Mouse (Mus musculus): Measurements from ENCODE around the gene Gm20509.
"Not testable (repeated sequence)": the region's sequence is repeated elsewhere in the genome, so short reads cannot be mapped to it uniquely, and the experiment has no call there.

Gene Gm20509

DNA sequence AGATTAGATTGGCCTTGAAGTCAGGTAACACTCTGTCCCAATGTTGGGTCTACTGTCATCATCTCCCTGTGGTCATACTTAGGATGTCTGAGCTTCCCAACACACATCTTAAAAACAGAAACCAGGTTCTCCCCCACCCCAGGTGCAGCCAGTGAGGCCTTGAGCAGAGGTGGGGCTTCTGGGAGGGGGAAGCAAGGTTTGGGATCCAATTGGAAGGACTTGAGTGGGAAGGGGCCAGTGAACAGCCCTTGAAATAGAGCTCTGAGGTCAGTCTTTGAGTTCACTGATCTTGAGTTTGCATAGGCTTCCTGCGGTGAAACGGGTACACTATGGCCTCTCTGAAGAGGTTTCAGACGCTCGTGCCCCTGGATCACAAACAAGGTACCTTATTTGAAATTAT is at the start of gene Gm20509:
TSS of gene Gm20509 (plus strand) at position 290 of the 400 bp plus-strand sequence.
- no peak for DNase-seq (ENCODE audit: low read depth, low spot score)

DNA sequence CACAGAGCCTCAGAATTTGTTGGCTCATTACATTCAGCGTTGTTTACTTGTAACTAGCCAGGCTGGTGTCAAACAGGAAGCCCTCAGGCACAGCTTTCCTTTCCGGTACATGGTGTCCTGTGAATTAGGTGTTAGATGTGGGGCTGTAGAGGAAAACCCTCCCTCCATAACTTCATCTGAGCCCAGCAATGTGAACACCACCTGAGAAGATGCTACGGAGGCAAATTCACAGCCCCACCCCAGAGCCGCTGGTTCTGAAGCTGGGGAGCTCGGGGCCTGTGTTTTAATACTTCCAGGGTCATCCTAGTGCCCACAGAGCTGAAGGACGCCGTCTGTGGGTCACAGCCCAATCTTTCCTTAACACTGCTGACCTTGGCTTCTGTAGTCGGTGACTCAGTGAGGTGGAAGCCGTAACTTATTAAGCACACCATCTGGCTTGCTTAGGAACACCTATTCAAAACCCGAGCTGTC is 46.8 kb upstream of the Gm20509 start:
- peak; percentile 43 for DNase-seq (ENCODE audit: low read depth, low spot score)

DNA sequence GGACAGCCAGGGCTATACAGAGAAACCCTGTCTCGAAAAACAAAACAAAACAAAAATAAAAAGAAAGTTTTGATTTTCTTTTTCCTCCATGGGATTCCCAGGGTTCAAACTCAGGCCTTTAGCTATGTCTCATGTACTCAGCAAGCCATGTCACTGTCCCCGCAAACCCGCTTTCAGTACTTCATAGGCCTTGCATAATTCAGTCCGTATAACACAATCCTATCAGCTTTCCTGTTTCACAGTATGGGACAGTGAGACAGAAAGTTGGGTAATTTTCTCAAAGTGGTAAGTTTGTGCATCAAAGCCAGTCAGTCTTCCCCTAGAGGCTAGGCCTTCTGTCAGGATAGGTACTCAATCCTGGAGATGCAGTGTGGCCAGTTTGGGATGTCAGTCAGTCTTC is 43.0 kb upstream of the Gm20509 start:
- no peak for DNase-seq (ENCODE audit: low read depth, low spot score)

DNA sequence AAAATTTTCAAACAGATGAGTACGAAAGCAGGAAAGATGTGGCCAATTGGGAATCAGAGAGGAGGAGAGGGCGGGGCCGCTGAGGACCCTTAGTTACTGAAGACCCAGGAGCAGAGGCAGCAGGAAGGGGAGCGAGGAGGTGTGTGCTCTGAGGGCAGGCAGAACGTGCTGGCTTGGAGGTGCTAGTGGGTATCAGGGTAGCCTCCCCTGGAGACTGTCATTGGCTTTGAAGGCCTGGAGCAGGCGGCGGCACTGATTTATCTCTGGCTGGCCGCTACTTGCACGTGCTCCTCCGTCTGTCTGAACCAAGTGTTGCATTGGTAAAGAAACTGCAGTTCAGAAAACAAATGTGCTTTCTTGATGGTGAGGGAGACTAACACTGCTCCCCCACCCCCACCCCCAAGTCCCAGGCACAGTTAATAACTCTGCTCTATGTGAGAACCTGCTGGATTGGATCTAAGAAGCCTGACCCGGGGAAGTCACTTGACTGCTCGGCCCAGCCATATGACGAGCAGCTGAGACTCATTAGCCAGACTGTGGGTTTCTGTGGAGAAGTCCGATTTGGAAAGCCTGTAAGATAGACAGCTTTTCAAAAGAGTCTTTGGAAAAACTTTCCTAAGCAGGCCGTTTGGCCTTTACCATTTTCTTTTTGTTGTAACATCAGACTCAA is 38.5 kb upstream of the Gm20509 start:
- DNase-seq (ENCODE audit: low read depth, low spot score), result no peak

DNA sequence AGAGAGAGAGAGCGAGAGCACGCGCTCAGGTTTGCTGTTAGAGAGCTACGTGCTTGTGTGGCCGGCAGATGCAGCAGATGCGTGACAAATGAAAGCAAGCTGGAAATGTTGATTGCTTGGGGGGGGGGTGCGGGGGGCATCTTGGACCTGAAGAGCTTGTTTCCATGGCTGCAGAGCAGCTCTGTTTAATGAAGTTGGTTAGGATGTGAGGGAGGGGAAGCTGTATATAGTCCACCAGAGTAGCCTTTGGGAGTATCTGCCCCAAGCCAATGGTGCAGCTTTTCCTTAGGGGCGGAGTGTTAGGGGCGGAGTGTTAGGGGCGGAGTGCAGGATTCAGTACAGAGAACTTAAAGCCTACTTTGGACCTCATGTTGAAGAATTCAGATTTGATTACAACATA is 35.2 kb upstream of the Gm20509 start:
- DNase-seq (ENCODE audit: low read depth, low spot score), result no peak

DNA sequence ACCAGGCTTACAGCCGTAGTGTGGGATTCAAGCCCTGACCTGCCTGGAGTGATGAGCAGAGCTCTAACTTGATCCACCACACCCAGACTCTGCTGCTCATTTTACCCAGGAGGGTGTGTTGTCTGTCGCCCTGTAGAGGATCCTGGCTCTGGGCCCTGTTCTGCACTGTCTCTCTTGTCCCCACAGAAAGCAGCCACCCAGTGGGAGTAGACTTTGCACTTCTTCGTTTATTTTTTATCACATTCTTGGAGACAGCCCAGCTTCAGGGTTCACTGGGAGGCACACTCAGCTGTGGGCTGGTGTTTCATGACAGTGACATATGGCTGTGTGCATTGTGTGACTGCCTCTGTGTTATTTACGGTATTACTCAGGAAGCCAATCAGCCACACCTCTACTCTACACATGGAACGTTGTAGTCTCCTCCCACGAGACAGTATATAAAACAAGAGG is 34.0 kb upstream of the Gm20509 start:
- DNase-seq (ENCODE audit: low read depth, low spot score), result peak; percentile 52

DNA sequence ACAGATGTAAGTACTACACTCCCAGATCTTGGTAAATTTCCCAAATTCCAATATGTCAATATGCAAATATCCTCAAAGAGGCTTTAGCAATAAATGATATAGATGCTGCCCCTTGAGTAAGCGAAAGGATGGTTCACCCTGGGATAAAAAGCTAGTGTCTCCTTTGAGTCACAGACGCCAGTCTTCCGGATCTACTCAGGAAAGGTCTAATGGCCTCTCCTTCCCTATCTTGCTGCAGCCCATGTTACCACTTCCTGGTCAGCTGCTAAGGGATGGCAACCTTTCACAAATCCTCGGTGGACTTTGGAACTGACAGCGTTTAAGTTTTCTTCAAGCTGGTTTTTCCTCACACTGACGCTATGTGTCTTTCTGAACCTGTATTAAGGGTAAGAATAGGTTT is 33.6 kb upstream of the Gm20509 start:
- DNase-seq (ENCODE audit: low read depth, low spot score), result no peak

DNA sequence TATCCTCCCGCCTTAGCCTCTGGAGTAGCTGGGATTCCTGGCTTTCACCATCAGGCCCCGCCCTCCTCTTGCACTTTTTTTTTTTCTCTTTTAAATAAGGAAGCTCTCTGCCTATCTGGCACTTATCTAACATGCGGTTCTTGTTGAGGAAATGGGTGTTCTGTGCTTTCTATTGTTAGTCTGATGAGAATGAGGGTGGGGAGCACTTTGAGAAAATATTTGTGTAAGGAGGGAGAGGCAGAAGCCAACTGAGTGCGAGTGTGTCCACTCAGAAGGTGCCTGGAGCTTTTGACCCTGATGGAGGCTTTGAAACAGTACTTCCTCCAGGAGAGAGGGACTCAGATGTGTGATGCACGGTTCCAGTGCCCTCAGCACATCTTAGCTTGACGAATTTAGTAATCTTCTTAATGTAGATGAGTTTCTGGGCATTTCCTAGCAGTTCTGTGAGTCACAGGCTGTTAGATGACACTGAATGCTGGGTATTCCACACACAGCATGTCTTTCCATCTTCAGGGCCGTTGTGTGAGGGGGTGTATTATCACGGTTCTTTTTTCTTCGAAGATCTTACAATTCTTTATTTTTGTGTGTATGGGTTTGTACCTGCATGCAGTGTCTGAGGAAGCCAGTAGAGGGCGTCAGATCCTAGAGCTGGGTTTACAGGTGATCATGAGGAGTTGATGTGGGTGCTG is 31.2 kb upstream of the Gm20509 start:
- DNase-seq (ENCODE audit: low read depth, low spot score), result peak; percentile 57

DNA sequence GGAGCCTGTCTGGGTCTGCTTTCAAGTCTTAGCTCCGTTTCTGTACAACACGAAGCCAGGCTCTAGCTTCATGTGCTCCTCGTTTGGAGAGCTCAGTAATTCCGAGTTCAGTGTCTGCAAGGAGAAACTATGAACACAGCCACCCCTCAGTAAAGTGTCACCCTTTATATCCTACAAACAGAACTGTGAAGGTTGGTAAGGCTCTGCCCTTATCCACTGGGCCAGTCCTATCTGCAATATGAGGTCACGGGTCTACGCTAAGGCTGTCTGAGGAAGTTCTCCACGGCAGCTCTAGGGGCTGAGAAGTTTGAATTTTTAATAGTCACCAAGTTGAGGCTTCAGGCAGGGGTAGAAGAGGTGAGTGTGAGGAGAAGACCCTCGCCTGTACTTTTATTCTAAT is 29.8 kb upstream of the Gm20509 start:
- DNase-seq (ENCODE audit: low read depth, low spot score), result peak; percentile 39

DNA sequence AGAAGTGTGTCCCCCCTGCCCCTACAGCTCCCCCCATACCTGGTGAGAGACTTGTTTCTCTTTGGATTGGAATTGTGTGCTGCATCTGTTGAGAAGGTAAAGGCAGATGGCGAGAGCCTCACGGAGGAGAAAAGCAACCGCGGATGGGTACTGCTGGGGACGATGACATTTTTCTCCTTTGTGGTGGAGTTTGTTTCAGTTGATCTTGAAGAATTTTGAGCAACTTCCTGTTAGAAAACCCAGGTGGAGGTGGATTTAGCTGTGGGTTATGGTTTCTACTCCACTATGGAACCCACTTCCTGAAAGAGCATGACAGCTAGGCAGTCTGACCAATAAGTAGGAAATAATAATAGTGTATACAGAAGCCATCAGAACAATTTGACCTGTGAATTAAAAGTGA is 29.1 kb upstream of the Gm20509 start:
- DNase-seq (ENCODE audit: low read depth, low spot score), result peak; percentile 61

DNA sequence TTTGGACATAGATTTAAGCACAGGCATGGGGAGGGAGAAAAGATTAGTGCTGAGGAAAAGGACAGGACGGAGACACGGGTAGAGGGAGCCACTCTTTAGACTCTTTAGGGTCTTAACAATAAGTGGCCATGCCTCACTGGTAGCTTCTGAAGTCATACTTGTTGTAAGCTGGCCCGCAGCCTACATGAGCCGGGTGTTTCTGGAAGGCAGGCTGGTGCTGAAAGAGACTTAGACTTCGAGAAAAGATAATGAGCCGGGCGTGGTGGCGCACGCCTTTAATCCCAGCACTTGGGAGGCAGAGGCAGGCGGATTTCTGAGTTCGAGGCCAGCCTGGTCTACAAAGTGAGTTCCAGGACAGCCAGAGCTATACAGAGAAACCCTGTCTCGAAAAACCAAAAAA is 22.9 kb upstream of the Gm20509 start:
- DNase-seq (ENCODE audit: low read depth, low spot score), result not testable (repeated sequence)

DNA sequence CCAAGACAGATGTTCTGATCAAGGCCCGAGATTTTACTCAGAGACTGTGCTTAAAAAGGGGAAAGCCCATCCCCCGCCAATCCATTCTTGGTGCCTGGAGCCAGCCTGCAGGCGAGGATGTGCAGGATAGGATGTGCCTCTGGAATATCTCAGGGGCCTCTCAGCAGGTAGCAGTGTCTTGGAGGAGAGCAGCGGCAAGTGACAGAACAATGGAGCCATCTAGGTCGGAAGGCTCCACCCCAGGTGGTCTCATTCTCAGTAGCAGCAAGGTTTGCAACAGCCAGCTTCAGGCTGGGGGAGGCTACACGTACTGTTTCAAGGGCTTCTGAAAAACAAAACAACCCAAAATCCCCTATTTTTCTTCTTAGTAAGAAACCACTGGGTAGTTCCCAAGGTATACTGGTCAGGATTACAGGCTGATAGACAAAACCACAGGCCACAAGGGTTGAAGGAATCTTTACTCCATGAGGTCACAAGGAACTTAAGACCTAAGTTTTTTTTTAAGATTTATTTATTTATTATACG is 22.4 kb upstream of the Gm20509 start:
- DNase-seq (ENCODE audit: low read depth, low spot score), result peak; percentile 21

DNA sequence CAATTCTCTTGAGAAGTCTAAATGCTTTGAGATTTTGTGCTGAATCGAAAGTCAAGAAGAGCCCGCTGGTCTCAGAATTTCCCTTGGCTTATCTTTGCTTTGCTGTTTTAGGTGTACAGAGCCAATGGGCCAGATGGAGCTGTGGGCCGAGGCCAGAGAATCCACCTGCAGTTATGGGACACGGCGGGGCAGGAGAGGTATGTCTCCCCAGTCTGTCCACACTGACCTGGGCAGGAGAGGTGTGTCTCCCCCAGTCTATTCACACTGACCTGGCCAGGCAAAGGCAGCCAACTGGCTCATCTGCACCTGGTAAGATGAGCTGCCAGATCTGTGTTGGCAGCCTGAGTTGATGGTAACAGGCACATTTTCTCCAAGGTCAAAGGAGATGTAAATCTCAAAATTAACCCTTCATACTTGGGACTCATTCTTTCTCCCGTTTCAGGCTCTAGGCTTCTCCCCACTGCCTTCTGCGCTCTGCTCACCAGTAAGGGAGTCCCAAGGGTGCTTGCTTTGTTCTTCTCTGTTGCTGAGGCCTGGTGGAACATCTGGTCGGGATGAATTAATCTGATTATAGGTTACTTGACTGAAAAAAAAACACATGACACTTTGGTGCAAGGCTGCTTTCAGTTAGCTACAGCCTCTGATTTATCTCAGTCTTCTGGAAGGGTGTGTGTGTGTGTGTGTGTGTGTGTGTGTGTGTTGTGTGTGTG is 19.8 kb upstream of the Gm20509 start:
- DNase-seq (ENCODE audit: low read depth, low spot score), result no peak

DNA sequence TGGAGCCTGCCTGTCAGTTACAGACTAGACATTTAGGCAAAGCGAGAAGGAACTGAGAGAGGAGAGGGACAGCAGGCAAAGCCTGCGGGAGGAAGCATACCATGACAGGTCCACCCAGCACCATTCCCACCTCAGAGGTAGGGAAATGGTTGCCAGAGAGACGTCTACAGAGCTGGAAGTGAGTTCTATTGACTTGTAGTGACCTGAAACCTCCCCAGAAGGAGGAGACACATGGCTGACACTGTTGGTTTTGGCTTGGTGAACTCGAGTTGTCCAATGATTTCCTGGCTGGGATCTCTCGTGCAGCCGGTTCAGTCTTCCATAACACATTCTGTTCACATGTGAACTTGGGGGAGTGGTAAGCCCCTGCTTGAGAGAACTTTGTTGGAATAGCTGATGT is 18.3 kb upstream of the Gm20509 start:
- DNase-seq (ENCODE audit: low read depth, low spot score), result no peak

DNA sequence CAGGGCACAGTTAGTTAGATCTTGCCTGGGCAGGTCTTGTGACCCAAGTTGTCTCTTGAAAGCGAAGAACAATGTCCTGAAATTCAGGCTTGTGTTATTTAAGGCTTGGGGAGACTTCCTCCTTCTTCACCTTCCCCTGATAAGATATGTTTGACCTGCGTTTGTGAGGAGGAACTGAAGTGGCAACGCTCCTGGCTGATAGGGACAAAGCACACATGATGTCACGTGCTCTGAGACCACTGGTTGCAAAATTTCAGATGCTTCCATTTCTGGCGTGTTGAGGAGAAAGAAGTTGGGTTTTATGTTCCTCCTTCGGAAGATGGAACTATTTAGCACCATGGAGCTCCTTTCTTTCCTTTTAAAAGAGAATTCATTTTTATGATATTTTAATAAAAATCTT is 16.4 kb upstream of the Gm20509 start:
- DNase-seq (ENCODE audit: low read depth, low spot score), result no peak

DNA sequence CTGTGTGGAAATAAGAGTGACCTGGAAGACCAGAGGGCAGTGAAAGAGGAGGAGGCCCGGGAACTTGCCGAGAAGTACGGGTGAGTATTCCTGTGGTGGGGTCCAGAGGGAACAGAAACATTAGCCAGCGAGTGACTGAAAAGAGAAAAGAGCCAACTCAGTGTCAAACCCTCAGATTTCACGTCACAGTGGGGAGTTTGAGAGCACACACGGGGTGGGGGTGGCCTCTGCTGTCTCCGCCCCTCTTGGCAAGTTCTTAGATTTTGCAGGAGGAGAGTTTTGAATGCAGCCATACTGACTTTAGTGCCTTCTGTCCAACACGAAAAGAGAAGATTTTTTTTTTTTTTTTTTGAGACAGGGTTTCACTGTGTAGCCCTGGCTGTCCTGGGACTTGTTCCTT is 15.1 kb upstream of the Gm20509 start:
- DNase-seq (ENCODE audit: low read depth, low spot score), result peak; percentile 61

DNA sequence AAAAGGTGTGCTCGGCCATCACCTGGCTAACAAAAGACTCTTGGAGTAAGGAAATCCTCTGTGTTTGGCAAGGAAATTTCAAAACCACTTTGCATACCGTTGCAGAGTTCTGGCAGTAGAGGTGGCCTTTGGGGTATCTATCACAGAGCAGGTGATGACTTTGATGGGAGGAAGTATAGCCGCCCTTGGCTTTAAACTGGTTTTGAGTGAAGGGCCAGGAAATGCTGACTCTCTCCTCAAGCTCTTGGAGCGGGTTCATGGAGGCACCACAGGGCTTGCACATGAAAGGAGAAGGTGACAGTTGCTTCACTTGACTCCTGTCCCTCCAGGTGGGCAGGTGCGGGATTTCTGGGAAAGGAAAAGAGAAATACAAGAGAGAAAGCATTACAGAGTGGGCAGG is 14.7 kb upstream of the Gm20509 start:
- DNase-seq (ENCODE audit: low read depth, low spot score), result peak; percentile 26

DNA sequence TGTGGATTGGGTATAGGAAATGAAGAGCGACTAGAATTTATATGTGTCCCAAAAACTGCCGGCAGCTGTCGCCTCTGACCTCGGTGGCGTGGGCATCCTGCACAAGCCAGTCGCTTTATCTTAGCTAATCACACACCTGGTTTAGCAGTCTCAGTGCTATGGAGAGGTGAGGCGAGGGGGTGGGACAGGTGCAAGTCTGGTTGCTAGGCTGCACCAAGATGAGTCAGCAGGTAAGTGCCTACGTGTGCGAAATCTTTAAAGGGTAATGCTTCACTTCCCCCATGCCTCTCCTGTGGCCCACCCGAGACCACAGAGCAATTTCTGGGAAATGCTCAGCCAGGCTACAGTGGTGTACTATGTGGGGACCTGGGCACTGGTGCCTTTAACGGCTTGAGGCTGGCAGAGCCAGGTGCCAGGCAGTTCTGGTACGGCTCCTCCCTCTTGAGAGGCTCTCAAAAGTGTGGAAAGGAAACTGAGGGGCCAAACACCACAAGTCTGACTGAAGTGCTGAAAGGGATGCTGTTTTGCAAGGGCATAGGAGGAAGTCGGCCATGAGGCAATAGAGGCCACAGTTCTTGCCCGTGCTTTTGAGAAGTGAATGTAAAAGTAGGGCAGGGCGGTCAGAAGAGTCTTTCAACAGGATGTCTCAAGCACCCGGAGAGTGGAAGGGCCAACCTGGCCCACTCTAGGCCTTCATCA is 12.9 kb upstream of the Gm20509 start:
- peak; percentile 68 for DNase-seq (ENCODE audit: low read depth, low spot score)

DNA sequence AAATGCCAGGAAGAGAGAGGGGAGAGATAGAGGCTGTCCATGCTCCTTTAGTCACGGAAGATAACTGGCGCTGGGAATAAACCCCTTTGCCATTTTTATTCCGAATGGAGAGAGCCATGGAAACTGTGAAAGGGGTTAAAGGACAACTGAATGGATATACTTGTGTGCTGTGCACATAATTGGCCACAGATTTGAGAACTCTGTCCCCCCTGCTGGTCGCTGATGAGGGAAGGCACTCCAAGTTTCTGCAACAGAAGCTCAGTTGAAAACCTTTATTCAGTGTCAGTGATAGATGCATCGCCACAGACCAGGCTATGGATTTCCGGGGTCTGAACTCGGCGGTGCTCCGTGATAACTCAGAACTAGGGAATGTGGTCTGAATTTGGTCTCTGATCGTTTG is 12.1 kb upstream of the Gm20509 start:
- no peak for DNase-seq (ENCODE audit: low read depth, low spot score)

DNA sequence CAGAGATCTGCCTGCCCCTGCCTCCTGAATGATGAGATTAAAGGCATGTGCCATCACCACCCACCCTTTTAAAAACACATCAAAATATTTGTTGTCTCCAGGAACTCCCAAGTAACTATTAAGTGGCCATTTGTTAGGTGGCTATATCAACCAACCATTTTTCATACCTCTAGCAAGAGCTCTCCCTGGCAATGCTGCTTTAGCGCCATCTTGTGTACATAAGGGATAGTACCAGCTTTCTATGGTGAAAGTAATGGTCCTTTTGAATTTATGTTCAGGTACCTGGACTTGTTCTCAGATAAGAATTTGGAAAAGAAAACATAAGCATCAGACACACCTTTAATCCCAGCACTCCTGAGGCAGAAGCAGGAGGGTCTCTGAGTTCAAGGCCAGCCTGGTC is 10.5 kb upstream of the Gm20509 start:
- peak; percentile 83 for DNase-seq (ENCODE audit: low read depth, low spot score)

DNA sequence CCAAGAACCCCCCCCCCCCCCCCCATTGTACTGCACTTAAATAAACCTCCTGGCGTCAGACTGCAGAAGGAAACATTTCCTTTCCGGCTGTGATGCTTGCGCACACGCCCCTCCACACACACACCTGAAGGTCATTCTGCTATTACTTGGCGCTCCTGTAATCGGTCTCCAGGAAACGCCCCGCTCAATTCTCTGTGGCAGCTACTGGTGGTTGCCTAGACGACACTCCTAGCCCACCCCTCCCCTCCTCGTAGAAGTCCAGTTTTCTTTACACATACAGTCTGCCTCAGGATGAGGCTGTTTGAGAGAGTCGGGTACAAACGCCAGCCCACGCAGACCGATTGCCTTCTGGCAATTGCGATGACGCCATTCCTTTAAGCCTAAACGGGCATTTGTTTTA is 7.7 kb upstream of the Gm20509 start:
- no peak for DNase-seq (ENCODE audit: low read depth, low spot score)

DNA sequence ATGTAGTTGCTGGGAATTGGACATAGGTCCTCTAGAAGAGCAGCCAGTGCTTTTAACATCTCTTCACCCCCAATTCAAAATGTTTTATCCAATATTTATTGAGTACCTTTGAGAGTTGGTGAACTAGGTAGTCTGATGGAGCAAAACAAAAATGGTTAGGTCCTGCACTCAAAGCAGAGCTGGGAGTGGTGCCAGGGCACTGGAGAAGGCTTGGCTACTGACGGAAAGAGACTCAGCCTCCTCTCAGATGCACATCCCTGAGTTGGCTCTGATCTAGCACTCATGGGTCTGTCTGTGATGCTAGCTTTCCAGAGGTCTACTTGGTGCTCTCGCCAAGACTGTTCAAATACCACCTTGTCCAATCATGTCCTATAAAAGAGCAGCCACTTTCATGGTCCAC is 4.4 kb upstream of the Gm20509 start:
- DNase-seq (ENCODE audit: low read depth, low spot score), result no peak
